Mouse (Mus musculus): ENCODE data around the gene Fastkd1. TPM values are rescaled to one million over a fixed set of nuclear protein-coding genes. Genes with fewer than 3 reads are reported as not detected.

The Fastkd1 gene
- polyA plus RNA-seq, 1 experiment from 2014 or later, result 24.0 TPM

- H3K36me3 ChIP-seq (ENCODE audit: control insufficient read depth, insufficient read depth, low read length), result no peaks in the 10 kb centered on the region
- H3K4me1 ChIP-seq (ENCODE audit: control insufficient read depth in 2 of 2, insufficient read depth in 2 of 2, low read length in 2 of 2), result no peaks in the 10 kb centered on the region
- no peak overlapping the region for H3K4me2 ChIP-seq (ENCODE audit: low read length)
- no peaks in the 10 kb centered on the region for H3K9me3 ChIP-seq (ENCODE audit: control insufficient read depth, low read length)
- WGBS, result 76% methylated on average over 3 of the region's 3 CpGs
- H3K4me3 ChIP-seq (ENCODE audit: control insufficient read depth in 1 of 2, insufficient read depth in 1 of 2, low read depth in 1 of 2, low read length in 2 of 2), result no peak overlapping the region
- no peaks in the 10 kb centered on the region for H3K27me3 ChIP-seq (ENCODE audit: control insufficient read depth, insufficient read depth, low read length)
- H3K9ac ChIP-seq (ENCODE audit: low read length), result no peak overlapping the region
- H3K27ac ChIP-seq (replicated peaks in 1 of 2; ENCODE audit: control insufficient read depth in 1 of 2, insufficient read depth in 1 of 2, low read depth in 2 of 2, low read length in 2 of 2), result no peak overlapping the region
- no peak for ATAC-seq (ENCODE audit: insufficient number of reproducible peaks, insufficient read depth, low FRiP score, low read depth)
Observed at GRCm38 (mm10) chr2:69716483-69716882, 3.2 kb upstream of the Fastkd1 start.

GRCm38 (mm10) chr2:69714126-69714525, 810 bp upstream of the Fastkd1 start:
- H3K4me2 ChIP-seq (ENCODE audit: low read length), result no peak overlapping the region
- H3K4me3 ChIP-seq (ENCODE audit: control insufficient read depth in 1 of 2, insufficient read depth in 1 of 2, low read depth in 1 of 2, low read length in 2 of 2), result no peak overlapping the region
- no peaks in the 10 kb centered on the region for H3K27me3 ChIP-seq (ENCODE audit: control insufficient read depth, insufficient read depth, low read length)
- WGBS, result 71% methylated on average over 5 of the region's 5 CpGs
- H3K9ac ChIP-seq (ENCODE audit: low read length), result no peak overlapping the region
- H3K4me1 ChIP-seq (ENCODE audit: control insufficient read depth in 2 of 2, insufficient read depth in 2 of 2, low read length in 2 of 2), result no peaks in the 10 kb centered on the region
- no peak overlapping the region for H3K27ac ChIP-seq (replicated peaks in 1 of 2; ENCODE audit: control insufficient read depth in 1 of 2, insufficient read depth in 1 of 2, low read depth in 2 of 2, low read length in 2 of 2)
- H3K36me3 ChIP-seq (ENCODE audit: control insufficient read depth, insufficient read depth, low read length), result peaks cover 13% of the 10 kb centered on the region; the same call in 1 of the 2 replicates
- no peaks in the 10 kb centered on the region for H3K9me3 ChIP-seq (ENCODE audit: control insufficient read depth, low read length)
- ATAC-seq (ENCODE audit: insufficient number of reproducible peaks, insufficient read depth, low FRiP score, low read depth), result no peak

GRCm38 (mm10) chr2:69713626-69714014, 304 bp upstream of the Fastkd1 start:
- H3K9ac ChIP-seq (ENCODE audit: low read length), result no peak overlapping the region; the same call in 1 of the 2 replicates
- no peaks in the 10 kb centered on the region for H3K9me3 ChIP-seq (ENCODE audit: control insufficient read depth, low read length)
- H3K4me2 ChIP-seq (ENCODE audit: low read length), result peak overlapping the region; percentile 66
- no peaks in the 10 kb centered on the region for H3K4me1 ChIP-seq (ENCODE audit: control insufficient read depth in 2 of 2, insufficient read depth in 2 of 2, low read length in 2 of 2)
- peaks cover 17% of the 10 kb centered on the region for H3K36me3 ChIP-seq (ENCODE audit: control insufficient read depth, insufficient read depth, low read length)
- no peaks in the 10 kb centered on the region for H3K27me3 ChIP-seq (ENCODE audit: control insufficient read depth, insufficient read depth, low read length)
- H3K4me3 ChIP-seq (ENCODE audit: control insufficient read depth in 1 of 2, insufficient read depth in 1 of 2, low read depth in 1 of 2, low read length in 2 of 2), result peak overlapping the region in 1 of 2 experiments; percentile 67; a peak in 2 of 4 replicates
- 28% methylated on average over 4 of the region's 4 CpGs for WGBS
- no peak overlapping the region for H3K27ac ChIP-seq (replicated peaks in 1 of 2; ENCODE audit: control insufficient read depth in 1 of 2, insufficient read depth in 1 of 2, low read depth in 2 of 2, low read length in 2 of 2)
- no peak for ATAC-seq (ENCODE audit: insufficient number of reproducible peaks, insufficient read depth, low FRiP score, low read depth)

- Histone ChIP-seq H3K27me3 (ENCODE audit: control insufficient read depth, insufficient read depth, low read length) (no peaks in the 10 kb centered on the region), H3K4me3 (ENCODE audit: control insufficient read depth in 1 of 2, insufficient read depth in 1 of 2, low read depth in 1 of 2, low read length in 2 of 2) (no peak overlapping the region), H3K9me3 (ENCODE audit: control insufficient read depth, low read length) (no peaks in the 10 kb centered on the region), H3K9ac (ENCODE audit: low read length) (peak overlapping the region; percentile 82; the same call in 1 of the 2 replicates), H3K36me3 (ENCODE audit: control insufficient read depth, insufficient read depth, low read length) (peaks cover 32% of the 10 kb centered on the region), H3K4me2 (ENCODE audit: low read length) (peak overlapping the region; percentile 66), H3K27ac (replicated peaks in 1 of 2; ENCODE audit: control insufficient read depth in 1 of 2, insufficient read depth in 1 of 2, low read depth in 2 of 2, low read length in 2 of 2) (no peak overlapping the region), H3K4me1 (ENCODE audit: control insufficient read depth in 2 of 2, insufficient read depth in 2 of 2, low read length in 2 of 2) (no peaks in the 10 kb centered on the region)
- no peak for ATAC-seq (ENCODE audit: insufficient number of reproducible peaks, insufficient read depth, low FRiP score, low read depth)
- WGBS, result 91% methylated on average over 14 of the region's 14 CpGs
Observed at GRCm38 (mm10) chr2:69712171-69712570, 1.1 kb downstream of the Fastkd1 start.

- H3K27me3 ChIP-seq (ENCODE audit: control insufficient read depth, insufficient read depth, low read length), result no peaks in the 10 kb centered on the region
- ATAC-seq (ENCODE audit: insufficient number of reproducible peaks, insufficient read depth, low FRiP score, low read depth), result no peak
Observed at GRCm38 (mm10) chr2:69700446-69700845, 12.9 kb downstream of the Fastkd1 start.

GRCm38 (mm10) chr2:69693501-69693900, 19.8 kb downstream of the Fastkd1 start:
- 95% methylated on average over 11 of the region's 11 CpGs for WGBS
- Histone ChIP-seq H3K36me3 (ENCODE audit: control insufficient read depth, insufficient read depth, low read length) (peaks cover 90% of the 10 kb centered on the region), H3K4me2 (ENCODE audit: low read length) (no peak overlapping the region), H3K9me3 (ENCODE audit: control insufficient read depth, low read length) (no peaks in the 10 kb centered on the region), H3K27me3 (ENCODE audit: control insufficient read depth, insufficient read depth, low read length) (no peaks in the 10 kb centered on the region), H3K4me3 (ENCODE audit: control insufficient read depth in 1 of 2, insufficient read depth in 1 of 2, low read depth in 1 of 2, low read length in 2 of 2) (no peak overlapping the region), H3K4me1 (ENCODE audit: control insufficient read depth in 2 of 2, insufficient read depth in 2 of 2, low read length in 2 of 2) (no peaks in the 10 kb centered on the region), H3K27ac (replicated peaks in 1 of 2; ENCODE audit: control insufficient read depth in 1 of 2, insufficient read depth in 1 of 2, low read depth in 2 of 2, low read length in 2 of 2) (no peak overlapping the region), H3K9ac (ENCODE audit: low read length) (no peak overlapping the region)
- no peak for ATAC-seq (ENCODE audit: insufficient number of reproducible peaks, insufficient read depth, low FRiP score, low read depth)

More at GRCm38 (mm10) chr2:69700446-69700845, 12.9 kb downstream of the Fastkd1 start:
- H3K4me3 ChIP-seq (ENCODE audit: control insufficient read depth in 1 of 2, insufficient read depth in 1 of 2, low read depth in 1 of 2, low read length in 2 of 2), result no peak overlapping the region
- H3K9ac ChIP-seq (ENCODE audit: low read length), result no peak overlapping the region
- 91% methylated on average over 8 of the region's 8 CpGs for WGBS
- peaks cover 79% of the 10 kb centered on the region for H3K36me3 ChIP-seq (ENCODE audit: control insufficient read depth, insufficient read depth, low read length)
- H3K4me1 ChIP-seq (ENCODE audit: control insufficient read depth in 2 of 2, insufficient read depth in 2 of 2, low read length in 2 of 2), result no peaks in the 10 kb centered on the region
- H3K27ac ChIP-seq (replicated peaks in 1 of 2; ENCODE audit: control insufficient read depth in 1 of 2, insufficient read depth in 1 of 2, low read depth in 2 of 2, low read length in 2 of 2), result no peak overlapping the region
- no peak overlapping the region for H3K4me2 ChIP-seq (ENCODE audit: low read length)
- H3K9me3 ChIP-seq (ENCODE audit: control insufficient read depth, low read length), result no peaks in the 10 kb centered on the region

- no peak overlapping the region for H3K4me3 ChIP-seq (ENCODE audit: control insufficient read depth in 1 of 2, insufficient read depth in 1 of 2, low read depth in 1 of 2, low read length in 2 of 2)
- H3K36me3 ChIP-seq (ENCODE audit: control insufficient read depth, insufficient read depth, low read length), result peaks cover 88% of the 10 kb centered on the region
- no peak overlapping the region for H3K9ac ChIP-seq (ENCODE audit: low read length)
- WGBS, result 89% methylated on average over 6 of the region's 6 CpGs
- no peak overlapping the region for H3K4me2 ChIP-seq (ENCODE audit: low read length)
- no peak for ATAC-seq (ENCODE audit: insufficient number of reproducible peaks, insufficient read depth, low FRiP score, low read depth)
- no peaks in the 10 kb centered on the region for H3K4me1 ChIP-seq (ENCODE audit: control insufficient read depth in 2 of 2, insufficient read depth in 2 of 2, low read length in 2 of 2)
- H3K9me3 ChIP-seq (ENCODE audit: control insufficient read depth, low read length), result no peaks in the 10 kb centered on the region
- no peaks in the 10 kb centered on the region for H3K27me3 ChIP-seq (ENCODE audit: control insufficient read depth, insufficient read depth, low read length)
- H3K27ac ChIP-seq (replicated peaks in 1 of 2; ENCODE audit: control insufficient read depth in 1 of 2, insufficient read depth in 1 of 2, low read depth in 2 of 2, low read length in 2 of 2), result no peak overlapping the region
Observed at GRCm38 (mm10) chr2:69690843-69691242, 22.5 kb downstream of the Fastkd1 start.

GRCm38 (mm10) chr2:69690214-69690613, 23.1 kb downstream of the Fastkd1 start:
- Histone ChIP-seq H3K9ac (ENCODE audit: low read length) (no peak overlapping the region), H3K27ac (replicated peaks in 1 of 2; ENCODE audit: control insufficient read depth in 1 of 2, insufficient read depth in 1 of 2, low read depth in 2 of 2, low read length in 2 of 2) (no peak overlapping the region), H3K36me3 (ENCODE audit: control insufficient read depth, insufficient read depth, low read length) (peaks cover 87% of the 10 kb centered on the region), H3K4me3 (ENCODE audit: control insufficient read depth in 1 of 2, insufficient read depth in 1 of 2, low read depth in 1 of 2, low read length in 2 of 2) (no peak overlapping the region), H3K4me2 (ENCODE audit: low read length) (no peak overlapping the region), H3K4me1 (ENCODE audit: control insufficient read depth in 2 of 2, insufficient read depth in 2 of 2, low read length in 2 of 2) (no peaks in the 10 kb centered on the region), H3K27me3 (ENCODE audit: control insufficient read depth, insufficient read depth, low read length) (no peaks in the 10 kb centered on the region), H3K9me3 (ENCODE audit: control insufficient read depth, low read length) (no peaks in the 10 kb centered on the region)
- no peak for ATAC-seq (ENCODE audit: insufficient number of reproducible peaks, insufficient read depth, low FRiP score, low read depth)
- WGBS, result 91% methylated on average over 3 of the region's 3 CpGs

All from heart, embryonic 14.5 days (tissue).